Mouse (Mus musculus) forebrain, embryonic 14.5 days (tissue): ENCODE data around the gene Il24. TPM values are rescaled to one million over a fixed set of nuclear protein-coding genes. Genes with fewer than 3 reads are reported as not detected.

ENCODE experiments used
- ATAC-seq: fragments of 200-750 bp; cut with Nextera tagmentation; 2 replicates; pipeline ENCODE4 v1.8.0; 2017; ENCODE audit warnings: mild to moderate bottlenecking, moderate library complexity
- DNase-seq: peaks from one replicate; pipeline ENCODE4 v3.0.0-alpha.2; 2015; ENCODE audit warnings: low spot score
- H3K27ac ChIP-seq: fragments of 300-500 bp; sonication (generic); 2 replicates; pipeline ENCODE4 v1.5.1; 2014; ENCODE audit warnings: low read depth, mild to moderate bottlenecking, control low read depth, low read length, moderate library complexity
- H3K27me3 ChIP-seq: fragments of 300-500 bp; sonication (generic); replicated peaks from 2 replicates; pipeline ENCODE4 v1.6.1; 2014; ENCODE audit warnings: low read length, control low read depth, mixed read lengths; ENCODE audit not compliant: control insufficient read depth, insufficient read depth
- H3K36me3 ChIP-seq: fragments of 300-500 bp; sonication (generic); 2 replicates; pipeline ENCODE4 v1.6.1; 2014; ENCODE audit warnings: low read length, control low read depth; ENCODE audit not compliant: control insufficient read depth, insufficient read depth
- H3K4me1 ChIP-seq: fragments of 300-500 bp; sonication (generic); 2 replicates; pipeline ENCODE4 v1.6.1; 2014; ENCODE audit warnings: antibody characterized with exemption, low read length, control low read depth; ENCODE audit not compliant: control insufficient read depth, insufficient read depth
- H3K4me2 ChIP-seq: fragments of 300-500 bp; sonication (generic); 2 replicates; pipeline ENCODE4 v1.6.1; 2014; ENCODE audit warnings: mild to moderate bottlenecking, control low read depth, low read length
- H3K4me3 ChIP-seq: fragments of 300-500 bp; sonication (generic); 2 replicates; pipeline ENCODE4 v1.5.1; 2014; ENCODE audit warnings: low read depth, low read length, control low read depth
- H3K9ac ChIP-seq: fragments of 300-500 bp; sonication (generic); 2 replicates; pipeline ENCODE4 v1.6.1; 2014; ENCODE audit warnings: mild to moderate bottlenecking, low read length, control low read depth, moderate library complexity
- H3K9me3 ChIP-seq: fragments of 300-500 bp; sonication (generic); replicated peaks from 2 replicates; pipeline ENCODE4 v1.6.1; 2016; ENCODE audit warnings: low read length, control low read depth, mixed read lengths; ENCODE audit not compliant: control insufficient read depth
- WGBS: fragments of 180-500 bp; shearing (Covaris S2); extraction: QIAGEN DNeasy Blood & Tissue Kit; methylation state at CpG from one replicate; pipeline ENCODE4 v1.1.7; 2014; 5-methylcytosine and 5-hydroxymethylcytosine counted together
- polyA plus RNA-seq: library from polyadenylated mRNA; unstranded; fragments of >200 nt; fragmentation: Nextera tagmentation; extraction: Ambion mirVana; gene quantifications from 2 replicates; pipeline ENCODE4 v1.2.1, GENCODE M21; 2014

The Il24 gene
- polyA plus RNA-seq, 1 experiment from 2014 or later: not detected

GRCm38 (mm10) chr1:130864238-130864637, 23.0 kb downstream of the Il24 start:
- Histone ChIP-seq H3K9me3 (no peaks in the 10 kb centered on the region), H3K27ac (no peak overlapping the region), H3K4me1 (no peaks in the 10 kb centered on the region), H3K9ac (no peak overlapping the region), H3K4me2 (no peak overlapping the region), H3K36me3 (no peaks in the 10 kb centered on the region), H3K27me3 (no peaks in the 10 kb centered on the region), H3K4me3 (no peak overlapping the region)
- WGBS: 84% methylated on average over 4 of the region's 4 CpGs
- no peak for DNase-seq
- no peak for ATAC-seq

GRCm38 (mm10) chr1:130857456-130857855, 29.8 kb downstream of the Il24 start:
- Histone ChIP-seq H3K27ac (no peak overlapping the region), H3K4me1 (no peaks in the 10 kb centered on the region), H3K9ac (no peak overlapping the region), H3K36me3 (no peaks in the 10 kb centered on the region), H3K4me2 (no peak overlapping the region), H3K9me3 (no peaks in the 10 kb centered on the region), H3K27me3 (no peaks in the 10 kb centered on the region), H3K4me3 (no peak overlapping the region)
- ATAC-seq (no peak), DNase-seq (no peak)
- 77% methylated on average over 4 of the region's 4 CpGs for WGBS

- H3K4me3 ChIP-seq: no peak overlapping the region
- 80% methylated on average over 2 of the region's 2 CpGs for WGBS
- H3K4me1 ChIP-seq: no peaks in the 10 kb centered on the region
- H3K4me2 ChIP-seq: no peak overlapping the region
- no peaks in the 10 kb centered on the region for H3K9me3 ChIP-seq
- no peaks in the 10 kb centered on the region for H3K27me3 ChIP-seq
- H3K36me3 ChIP-seq: no peaks in the 10 kb centered on the region
- DNase-seq (no peak), ATAC-seq (no peak)
- no peak overlapping the region for H3K9ac ChIP-seq
- H3K27ac ChIP-seq: no peak overlapping the region
Measured at GRCm38 (mm10) chr1:130855723-130856122, 31.5 kb downstream of the Il24 start.

GRCm38 (mm10) chr1:130854819-130855218, 32.4 kb downstream of the Il24 start:
- H3K9ac ChIP-seq: no peak overlapping the region
- no peaks in the 10 kb centered on the region for H3K9me3 ChIP-seq
- DNase-seq: no peak
- no peaks in the 10 kb centered on the region for H3K4me1 ChIP-seq
- no peaks in the 10 kb centered on the region for H3K36me3 ChIP-seq
- H3K4me3 ChIP-seq: no peak overlapping the region
- H3K27ac ChIP-seq: no peak overlapping the region
- 86% methylated on average over 9 of the region's 9 CpGs for WGBS
- H3K27me3 ChIP-seq: no peaks in the 10 kb centered on the region
- H3K4me2 ChIP-seq: no peak overlapping the region
- no peak for ATAC-seq

GRCm38 (mm10) chr1:130850405-130850804, 36.8 kb downstream of the Il24 start:
- Histone ChIP-seq H3K36me3 (no peaks in the 10 kb centered on the region), H3K9ac (no peak overlapping the region), H3K4me2 (no peak overlapping the region), H3K4me3 (no peak overlapping the region), H3K27ac (no peak overlapping the region), H3K27me3 (no peaks in the 10 kb centered on the region), H3K4me1 (no peaks in the 10 kb centered on the region), H3K9me3 (no peaks in the 10 kb centered on the region)
- 90% methylated on average over 5 of the region's 5 CpGs for WGBS
- ATAC-seq: no peak
- no peak for DNase-seq

GRCm38 (mm10) chr1:130849530-130850214, 37.6 kb downstream of the Il24 start:
- Histone ChIP-seq H3K27me3 (no peaks in the 10 kb centered on the region), H3K9ac (no peak overlapping the region), H3K9me3 (no peaks in the 10 kb centered on the region), H3K36me3 (no peaks in the 10 kb centered on the region), H3K27ac (no peak overlapping the region), H3K4me3 (no peak overlapping the region), H3K4me2 (no peak overlapping the region), H3K4me1 (no peaks in the 10 kb centered on the region)
- DNase-seq (no peak), ATAC-seq (no peak)
- WGBS: 94% methylated on average over 10 of the region's 10 CpGs

- H3K36me3 ChIP-seq: no peaks in the 10 kb centered on the region
Measured at GRCm38 (mm10) chr1:130844516-130844915, 42.7 kb downstream of the Il24 start.

GRCm38 (mm10) chr1:130841621-130842020, 45.6 kb downstream of the Il24 start:
- no peaks in the 10 kb centered on the region for H3K9me3 ChIP-seq
- H3K9ac ChIP-seq: no peak overlapping the region
- H3K27ac ChIP-seq: no peak overlapping the region
- no peak for DNase-seq
- no peak overlapping the region for H3K4me3 ChIP-seq
- no peaks in the 10 kb centered on the region for H3K36me3 ChIP-seq
- 94% methylated on average over 7 of the region's 7 CpGs for WGBS
- H3K4me2 ChIP-seq: no peak overlapping the region
- ATAC-seq: no peak
- H3K27me3 ChIP-seq: no peaks in the 10 kb centered on the region
- H3K4me1 ChIP-seq: no peaks in the 10 kb centered on the region

More at GRCm38 (mm10) chr1:130844516-130844915, 42.7 kb downstream of the Il24 start:
- no peak overlapping the region for H3K4me2 ChIP-seq
- no peak overlapping the region for H3K4me3 ChIP-seq
- 89% methylated on average over 7 of the region's 7 CpGs for WGBS
- H3K4me1 ChIP-seq: no peaks in the 10 kb centered on the region
- no peak overlapping the region for H3K27ac ChIP-seq
- ATAC-seq (no peak), DNase-seq (no peak)
- no peak overlapping the region for H3K9ac ChIP-seq
- H3K9me3 ChIP-seq: no peaks in the 10 kb centered on the region
- no peaks in the 10 kb centered on the region for H3K27me3 ChIP-seq

GRCm38 (mm10) chr1:130840599-130841379, 46.5 kb downstream of the Il24 start:
- WGBS: 89% methylated on average over 8 of the region's 8 CpGs

More at GRCm38 (mm10) chr1:130840599-130841379, 46.5 kb downstream of the Il24 start:
- Histone ChIP-seq H3K36me3 (no peaks in the 10 kb centered on the region), H3K27ac (no peak overlapping the region), H3K4me2 (no peak overlapping the region), H3K9ac (no peak overlapping the region), H3K9me3 (no peaks in the 10 kb centered on the region), H3K4me3 (no peak overlapping the region), H3K27me3 (no peaks in the 10 kb centered on the region), H3K4me1 (no peaks in the 10 kb centered on the region)
- DNase-seq: no peak
- no peak for ATAC-seq
